Mouse (Mus musculus) E14TG2a.4 (cell line): Measurements from ENCODE around the gene Fosl1.

ENCODE experiments used
- CTCF ChIP-seq: conservative IDR thresholded peaks from 2 replicates; pipeline ENCODE4 v1.5.1; 2014; ENCODE audit warnings: low read length
- POU5F1 ChIP-seq: IDR thresholded peaks from 2 replicates; pipeline ENCODE4 v1.6.1; 2014; ENCODE audit warnings: low read length, borderline replicate concordance

- TF ChIP-seq CTCF (no peak), POU5F1 (no peak)
Observed at GRCm38 (mm10) chr19:5475069-5475714, 27.8 kb downstream of the Fosl1 start.
